Mouse (Mus musculus): ENCODE measurements at regions not wholly inside any gene's neighbourhood (a gene's known extent, or its start where the extent isn't known, plus 50 kb on each side); places are given as distances from the start of the nearest gene placed in this dataset.
"Not testable (repeated sequence)": the region's sequence is repeated elsewhere in the genome, so short reads cannot be mapped to it uniquely, and the experiment has no call there.

GRCm38 (mm10) chr5:68252671-68253070, 221.0 kb downstream of the Grxcr1 start:
- WGBS, result 11% methylated on average over 8 of the region's 8 CpGs
- Histone ChIP-seq H3K36me3 (ENCODE audit: control insufficient read depth, insufficient read depth, low read length) (no peaks in the 10 kb centered on the region), H3K4me1 (ENCODE audit: control insufficient read depth, insufficient read depth, low read length) (no peaks in the 10 kb centered on the region), H3K9me3 (ENCODE audit: control insufficient read depth, low read length) (no peaks in the 10 kb centered on the region), H3K4me3 (ENCODE audit: low read length) (no peak overlapping the region), H3K27ac (ENCODE audit: low read length) (no peak overlapping the region), H3K27me3 (replicated peaks; ENCODE audit: control insufficient read depth, insufficient read depth, low read length) (no peaks in the 10 kb centered on the region), H3K4me2 (ENCODE audit: low read depth, low read length) (no peak overlapping the region), H3K9ac (ENCODE audit: low read depth, low read length) (no peak overlapping the region)
- peak; percentile 53; the same call in 1 of the 2 replicates for ATAC-seq

- no peak overlapping the region for H3K4me2 ChIP-seq (ENCODE audit: low read depth, low read length)
- H3K27me3 ChIP-seq (replicated peaks; ENCODE audit: control insufficient read depth, insufficient read depth, low read length), result no peaks in the 10 kb centered on the region
- no peak overlapping the region for H3K4me3 ChIP-seq (ENCODE audit: low read length)
- H3K4me1 ChIP-seq (ENCODE audit: control insufficient read depth, insufficient read depth, low read length), result no peaks in the 10 kb centered on the region
- H3K9me3 ChIP-seq (ENCODE audit: control insufficient read depth, low read length), result no peaks in the 10 kb centered on the region
- 58% methylated on average over 1 of the region's 1 CpGs for WGBS
- no peak overlapping the region for H3K27ac ChIP-seq (ENCODE audit: low read length)
- H3K36me3 ChIP-seq (ENCODE audit: control insufficient read depth, insufficient read depth, low read length), result no peaks in the 10 kb centered on the region
- no peak overlapping the region for H3K9ac ChIP-seq (ENCODE audit: low read depth, low read length)
- no peak for ATAC-seq
These were observed 221.8 kb downstream of the Grxcr1 start for GRCm38 (mm10) chr5:68253476-68253875.

- 85% methylated on average over 2 of the region's 2 CpGs for WGBS
- Histone ChIP-seq H3K4me2 (ENCODE audit: low read depth, low read length) (no peak overlapping the region), H3K9me3 (ENCODE audit: control insufficient read depth, low read length) (no peaks in the 10 kb centered on the region), H3K9ac (ENCODE audit: low read depth, low read length) (no peak overlapping the region), H3K36me3 (ENCODE audit: control insufficient read depth, insufficient read depth, low read length) (no peaks in the 10 kb centered on the region), H3K27ac (ENCODE audit: low read length) (no peak overlapping the region), H3K4me1 (ENCODE audit: control insufficient read depth, insufficient read depth, low read length) (no peaks in the 10 kb centered on the region), H3K27me3 (replicated peaks; ENCODE audit: control insufficient read depth, insufficient read depth, low read length) (no peaks in the 10 kb centered on the region), H3K4me3 (ENCODE audit: low read length) (no peak overlapping the region)
- no peak for ATAC-seq
These were observed 222.5 kb downstream of the Grxcr1 start for GRCm38 (mm10) chr5:68254111-68254510.

GRCm38 (mm10) chr5:68264206-68264605, 232.6 kb downstream of the Grxcr1 start:
- Histone ChIP-seq H3K4me1 (ENCODE audit: control insufficient read depth, insufficient read depth, low read length) (no peaks in the 10 kb centered on the region), H3K4me2 (ENCODE audit: low read depth, low read length) (no peak overlapping the region), H3K4me3 (ENCODE audit: low read length) (no peak overlapping the region), H3K36me3 (ENCODE audit: control insufficient read depth, insufficient read depth, low read length) (no peaks in the 10 kb centered on the region), H3K27me3 (replicated peaks; ENCODE audit: control insufficient read depth, insufficient read depth, low read length) (no peaks in the 10 kb centered on the region), H3K9me3 (ENCODE audit: control insufficient read depth, low read length) (no peaks in the 10 kb centered on the region), H3K27ac (ENCODE audit: low read length) (no peak overlapping the region), H3K9ac (ENCODE audit: low read depth, low read length) (no peak overlapping the region)
- ATAC-seq, result no peak
- WGBS, result 83% methylated on average over 3 of the region's 3 CpGs

GRCm38 (mm10) chr5:68274271-68274670, 242.6 kb downstream of the Grxcr1 start:
- Histone ChIP-seq H3K4me2 (ENCODE audit: low read depth, low read length) (no peak overlapping the region), H3K27ac (ENCODE audit: low read length) (no peak overlapping the region), H3K36me3 (ENCODE audit: control insufficient read depth, insufficient read depth, low read length) (no peaks in the 10 kb centered on the region), H3K9me3 (ENCODE audit: control insufficient read depth, low read length) (no peaks in the 10 kb centered on the region), H3K4me3 (ENCODE audit: low read length) (no peak overlapping the region), H3K9ac (ENCODE audit: low read depth, low read length) (no peak overlapping the region), H3K27me3 (replicated peaks; ENCODE audit: control insufficient read depth, insufficient read depth, low read length) (no peaks in the 10 kb centered on the region), H3K4me1 (ENCODE audit: control insufficient read depth, insufficient read depth, low read length) (no peaks in the 10 kb centered on the region)
- no peak for ATAC-seq
- 82% methylated on average over 3 of the region's 3 CpGs for WGBS

- WGBS, result 75% methylated on average over 5 of the region's 5 CpGs
- H3K9me3 ChIP-seq (ENCODE audit: control insufficient read depth, low read length), result no peaks in the 10 kb centered on the region
- no peak overlapping the region for H3K4me2 ChIP-seq (ENCODE audit: low read depth, low read length)
- ATAC-seq, result no peak
- H3K4me1 ChIP-seq (ENCODE audit: control insufficient read depth, insufficient read depth, low read length), result no peaks in the 10 kb centered on the region
- no peak overlapping the region for H3K4me3 ChIP-seq (ENCODE audit: low read length)
- no peaks in the 10 kb centered on the region for H3K36me3 ChIP-seq (ENCODE audit: control insufficient read depth, insufficient read depth, low read length)
- H3K9ac ChIP-seq (ENCODE audit: low read depth, low read length), result no peak overlapping the region
- no peak overlapping the region for H3K27ac ChIP-seq (ENCODE audit: low read length)
- no peaks in the 10 kb centered on the region for H3K27me3 ChIP-seq (replicated peaks; ENCODE audit: control insufficient read depth, insufficient read depth, low read length)
These were observed 244.1 kb downstream of the Grxcr1 start for GRCm38 (mm10) chr5:68275558-68276263.

- not testable (repeated sequence) for H3K36me3 ChIP-seq (ENCODE audit: control insufficient read depth, insufficient read depth, low read length); H3K9ac ChIP-seq (ENCODE audit: low read depth, low read length); H3K9me3 ChIP-seq (ENCODE audit: control insufficient read depth, low read length); H3K4me2 ChIP-seq (ENCODE audit: low read depth, low read length); H3K4me3 ChIP-seq (ENCODE audit: low read length); H3K4me1 ChIP-seq (ENCODE audit: control insufficient read depth, insufficient read depth, low read length); H3K27me3 ChIP-seq (replicated peaks; ENCODE audit: control insufficient read depth, insufficient read depth, low read length); H3K27ac ChIP-seq (ENCODE audit: low read length); ATAC-seq
- 84% methylated on average over 2 of the region's 2 CpGs for WGBS
These were observed 264.1 kb downstream of the Grxcr1 start for GRCm38 (mm10) chr5:68295774-68296173.

GRCm38 (mm10) chr5:68313187-68313586, 281.6 kb downstream of the Grxcr1 start:
- no peaks in the 10 kb centered on the region for H3K36me3 ChIP-seq (ENCODE audit: control insufficient read depth, insufficient read depth, low read length)
- no peak overlapping the region for H3K4me3 ChIP-seq (ENCODE audit: low read length)
- ATAC-seq, result no peak
- H3K9ac ChIP-seq (ENCODE audit: low read depth, low read length), result no peak overlapping the region
- H3K9me3 ChIP-seq (ENCODE audit: control insufficient read depth, low read length), result no peaks in the 10 kb centered on the region
- WGBS, result 89% methylated on average over 3 of the region's 3 CpGs
- H3K27me3 ChIP-seq (replicated peaks; ENCODE audit: control insufficient read depth, insufficient read depth, low read length), result no peaks in the 10 kb centered on the region
- H3K27ac ChIP-seq (ENCODE audit: low read length), result no peak overlapping the region
- no peak overlapping the region for H3K4me2 ChIP-seq (ENCODE audit: low read depth, low read length)
- H3K4me1 ChIP-seq (ENCODE audit: control insufficient read depth, insufficient read depth, low read length), result no peaks in the 10 kb centered on the region

- no peak for ATAC-seq
- Histone ChIP-seq H3K27me3 (replicated peaks; ENCODE audit: control insufficient read depth, insufficient read depth, low read length) (no peaks in the 10 kb centered on the region), H3K27ac (ENCODE audit: low read length) (no peak overlapping the region), H3K9ac (ENCODE audit: low read depth, low read length) (no peak overlapping the region), H3K36me3 (ENCODE audit: control insufficient read depth, insufficient read depth, low read length) (no peaks in the 10 kb centered on the region), H3K4me3 (ENCODE audit: low read length) (no peak overlapping the region), H3K4me1 (ENCODE audit: control insufficient read depth, insufficient read depth, low read length) (no peaks in the 10 kb centered on the region), H3K9me3 (ENCODE audit: control insufficient read depth, low read length) (no peaks in the 10 kb centered on the region), H3K4me2 (ENCODE audit: low read depth, low read length) (no peak overlapping the region)
These were observed 287.3 kb downstream of the Grxcr1 start for GRCm38 (mm10) chr5:68318979-68319378.

- WGBS, result 83% methylated on average over 2 of the region's 2 CpGs
These were observed 295.5 kb downstream of the Grxcr1 start for GRCm38 (mm10) chr5:68326998-68327593.

More at GRCm38 (mm10) chr5:68326998-68327593, 295.5 kb downstream of the Grxcr1 start:
- Histone ChIP-seq H3K9me3 (ENCODE audit: control insufficient read depth, low read length) (no peaks in the 10 kb centered on the region), H3K9ac (ENCODE audit: low read depth, low read length) (no peak overlapping the region), H3K36me3 (ENCODE audit: control insufficient read depth, insufficient read depth, low read length) (no peaks in the 10 kb centered on the region), H3K27ac (ENCODE audit: low read length) (no peak overlapping the region), H3K4me1 (ENCODE audit: control insufficient read depth, insufficient read depth, low read length) (no peaks in the 10 kb centered on the region), H3K4me3 (ENCODE audit: low read length) (no peak overlapping the region), H3K4me2 (ENCODE audit: low read depth, low read length) (no peak overlapping the region), H3K27me3 (replicated peaks; ENCODE audit: control insufficient read depth, insufficient read depth, low read length) (no peaks in the 10 kb centered on the region)
- no peak for ATAC-seq

Measured in intestine, embryonic 16.5 days (tissue).